Mouse (Mus musculus): ENCODE measurements around the gene Rpl18. TPM values are rescaled to one million over a fixed set of nuclear protein-coding genes. Genes with fewer than 3 reads are reported as not detected.

Rpl18 gene
- total RNA-seq, 2 experiments from 2014 or later = 934 to 965 TPM

GRCm38 (mm10) chr7:45699523-45700141, 15.6 kb upstream of the Rpl18 start, which contains the start of gene Car11:
Gene Car11 (plus strand): TSS chr7:45699843.
- DNase-seq (ENCODE audit: low spot score in 2 of 2) = no peak

GRCm38 (mm10) chr7:45700301-45701015, 14.8 kb upstream of the Rpl18 start:
- no peak for DNase-seq (ENCODE audit: low spot score in 2 of 2)

DNA sequence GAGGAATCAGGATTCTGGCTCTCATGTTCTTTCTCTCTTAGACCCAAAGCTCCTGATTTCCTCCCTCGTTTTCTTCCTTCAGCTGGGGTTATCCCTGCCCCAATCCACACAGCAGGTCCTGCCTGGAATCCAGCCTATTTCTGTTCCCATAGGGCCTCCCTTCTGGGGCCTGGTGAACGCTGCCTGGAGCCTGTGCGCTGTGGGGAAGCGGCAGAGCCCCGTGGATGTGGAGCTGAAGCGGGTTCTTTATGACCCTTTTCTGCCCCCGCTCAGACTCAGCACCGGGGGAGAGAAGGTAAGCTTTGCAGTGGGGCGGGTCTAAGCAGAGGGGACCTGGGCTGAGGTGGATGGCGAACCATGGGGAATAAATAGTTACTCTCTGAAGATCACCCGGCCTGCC, 14.2 kb upstream of the Rpl18 start:
- DNase-seq (ENCODE audit: low spot score in 2 of 2) = no peak

DNA sequence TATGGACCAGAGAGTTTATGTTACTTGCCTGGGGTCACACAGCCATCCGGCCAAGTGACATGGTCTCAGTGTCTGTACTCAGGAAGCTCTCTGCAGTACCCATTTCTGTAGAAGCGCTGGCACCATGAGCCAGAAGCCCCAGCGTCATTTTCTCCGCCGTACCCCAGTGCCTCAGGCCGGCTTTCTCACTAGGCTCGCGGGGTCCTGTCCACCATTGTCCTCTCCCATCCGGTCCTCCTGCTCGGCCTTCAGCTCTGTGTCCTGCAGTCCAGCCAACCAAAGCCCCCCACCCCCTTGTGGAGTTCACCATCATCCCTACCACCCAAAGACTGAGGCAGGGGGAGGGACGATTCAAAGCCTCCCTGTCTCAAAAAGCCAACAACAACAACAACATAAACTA, 13.7 kb upstream of the Rpl18 start:
- DNase-seq (ENCODE audit: low spot score in 2 of 2) = no peak

DNA sequence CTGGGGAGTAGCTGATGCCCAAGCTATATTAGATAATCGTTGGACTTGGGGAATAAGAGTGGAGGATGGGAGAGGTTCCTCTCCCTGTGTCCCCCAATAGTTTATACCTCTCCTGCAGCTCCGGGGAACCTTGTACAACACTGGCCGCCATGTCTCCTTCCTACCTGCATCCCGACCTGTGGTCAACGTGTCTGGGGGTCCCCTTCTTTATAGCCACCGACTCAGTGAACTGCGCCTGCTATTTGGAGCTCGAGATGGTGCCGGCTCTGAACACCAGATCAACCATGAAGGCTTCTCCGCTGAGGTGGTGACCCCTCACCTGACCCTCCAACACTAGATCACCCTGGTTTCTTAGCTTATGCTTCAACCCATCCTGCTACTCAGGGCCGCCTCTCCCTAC, 12.9 kb upstream of the Rpl18 start:
- DNase-seq (ENCODE audit: low spot score in 2 of 2) = no peak

- DNase-seq (ENCODE audit: low spot score in 2 of 2) = no peak
Measured at GRCm38 (mm10) chr7:45702809-45703520, 12.3 kb upstream of the Rpl18 start.

- no peak for DNase-seq (ENCODE audit: low spot score in 2 of 2)
Measured at GRCm38 (mm10) chr7:45703521-45704033, 11.7 kb upstream of the Rpl18 start.

- DNase-seq (ENCODE audit: low spot score in 2 of 2) = no peak
Measured at GRCm38 (mm10) chr7:45704046-45704559, 11.2 kb upstream of the Rpl18 start.

DNA sequence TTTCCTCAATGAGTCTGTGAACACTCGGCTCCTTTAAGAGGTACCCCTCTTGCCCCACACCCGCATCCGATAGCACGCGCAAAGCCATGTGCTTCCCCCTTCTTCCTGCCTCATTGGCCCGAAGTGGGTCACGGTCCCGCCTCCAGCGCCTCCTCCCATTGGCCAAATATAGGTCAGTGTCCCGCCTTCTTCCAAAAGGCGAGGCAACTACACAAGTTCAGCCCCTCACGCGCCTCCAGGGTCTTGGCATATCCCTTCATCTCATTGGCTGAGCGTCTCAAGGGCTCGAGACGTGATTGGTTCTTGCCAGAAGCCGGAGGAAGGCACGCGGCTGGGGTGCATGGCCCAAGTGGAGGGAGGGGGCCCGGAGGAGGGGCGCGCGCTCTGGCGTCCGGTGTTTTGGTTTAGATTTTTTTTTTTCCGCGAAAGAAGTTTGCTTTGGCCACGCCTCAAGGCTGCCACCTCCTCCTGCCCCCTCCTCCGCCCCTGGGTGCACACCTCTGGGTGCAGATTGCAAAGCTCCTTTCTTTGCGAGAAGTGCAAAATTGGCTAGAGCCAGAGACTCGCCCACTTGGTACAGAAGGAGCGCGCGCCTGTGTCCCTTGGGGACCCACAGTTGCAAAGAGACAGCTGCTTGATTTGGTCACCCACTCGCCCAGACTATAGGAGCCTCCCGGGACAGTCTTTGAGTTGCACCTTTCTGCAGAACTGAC, 10.4 kb upstream of the Rpl18 start, which contains the start of gene Dbp:
Gene Dbp (plus strand): TSS at position 359 of the 713 bp plus-strand sequence.
- DNase-seq (ENCODE audit: low spot score in 2 of 2) = peak; percentile 94 to 97

- DNase-seq (ENCODE audit: low spot score in 2 of 2) = no peak
Measured at GRCm38 (mm10) chr7:45705443-45705864, 9.8 kb upstream of the Rpl18 start.

DNA sequence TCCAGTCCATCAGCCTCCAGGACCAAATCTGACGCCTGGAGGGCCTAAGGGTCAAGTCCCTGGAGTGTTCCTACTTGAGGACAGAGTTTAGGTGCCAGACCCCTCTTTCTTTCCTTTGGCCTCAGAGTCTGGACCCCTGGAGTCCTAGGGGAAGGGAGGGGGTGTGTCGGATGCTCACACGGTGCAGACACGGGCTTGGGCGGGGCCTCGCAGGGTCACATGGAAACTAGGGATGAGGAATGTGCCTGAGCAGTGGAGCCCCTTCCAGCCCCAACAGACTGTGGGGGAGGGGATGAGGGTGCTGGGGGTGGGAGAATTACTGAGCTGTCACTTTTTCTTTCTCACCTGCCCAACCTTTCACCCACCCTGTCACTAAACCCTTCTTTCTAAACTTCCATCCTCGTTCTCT, 9.4 kb upstream of the Rpl18 start:
- DNase-seq (ENCODE audit: low spot score in 2 of 2) = peak; percentile 74 to 82

- DNase-seq (ENCODE audit: low spot score in 2 of 2) = peak; percentile 91
Measured at GRCm38 (mm10) chr7:45706721-45707241, 8.5 kb upstream of the Rpl18 start.

GRCm38 (mm10) chr7:45707375-45707967, 7.8 kb upstream of the Rpl18 start:
- peak; percentile 98 to 99 for DNase-seq (ENCODE audit: low spot score in 2 of 2)

- no peak for DNase-seq (ENCODE audit: low spot score in 2 of 2)
Measured at GRCm38 (mm10) chr7:45708221-45708761, 7.0 kb upstream of the Rpl18 start.

- DNase-seq (ENCODE audit: low spot score in 2 of 2) = no peak
Measured at GRCm38 (mm10) chr7:45709036-45709435, 6.2 kb upstream of the Rpl18 start.

- DNase-seq (ENCODE audit: low spot score in 2 of 2) = no peak
Measured at GRCm38 (mm10) chr7:45709677-45710355, 5.4 kb upstream of the Rpl18 start.

- DNase-seq (ENCODE audit: low spot score in 2 of 2) = no peak
Measured at GRCm38 (mm10) chr7:45710477-45711191, 4.6 kb upstream of the Rpl18 start.

DNA sequence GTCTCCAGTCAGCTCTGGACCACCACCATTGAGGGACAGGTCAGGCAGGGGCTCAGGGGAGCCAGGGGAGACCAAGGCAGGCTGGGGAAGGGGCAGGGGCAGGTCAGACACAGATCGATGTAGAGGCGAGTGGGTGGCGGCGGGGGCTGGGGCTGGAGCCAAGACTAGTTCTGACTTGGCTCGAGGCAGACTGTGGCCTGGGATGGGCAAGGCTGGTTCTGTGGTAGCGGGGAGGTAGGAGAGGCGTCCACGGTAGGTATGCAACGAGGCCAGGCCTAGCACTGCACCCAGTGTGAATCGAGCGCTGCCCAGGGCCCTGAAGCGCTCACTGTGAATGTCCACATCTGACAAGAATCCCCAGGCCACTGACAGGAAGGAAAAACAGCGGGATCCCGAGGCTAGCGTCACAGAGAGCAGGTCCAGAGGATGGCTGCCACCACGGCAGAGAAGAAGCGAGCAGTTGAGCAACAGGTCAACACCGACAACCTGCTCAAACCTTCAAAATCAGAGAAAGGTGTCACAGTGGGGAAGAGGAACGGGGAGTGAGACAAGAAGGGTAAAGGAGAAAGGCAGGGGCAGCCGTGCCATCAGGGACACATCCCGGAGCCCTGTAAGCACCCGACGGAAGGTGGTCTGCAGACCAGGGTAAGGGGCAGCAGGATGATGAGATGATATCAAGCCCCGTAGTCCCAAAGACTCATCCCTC, 3.8 kb upstream of the Rpl18 start:
- DNase-seq (ENCODE audit: low spot score in 2 of 2) = no peak

Measured in adrenal gland, adult 18-20 months (tissue).